Mouse (Mus musculus): ENCODE measurements around the gene Olfr985.

The Olfr985 gene

DNA sequence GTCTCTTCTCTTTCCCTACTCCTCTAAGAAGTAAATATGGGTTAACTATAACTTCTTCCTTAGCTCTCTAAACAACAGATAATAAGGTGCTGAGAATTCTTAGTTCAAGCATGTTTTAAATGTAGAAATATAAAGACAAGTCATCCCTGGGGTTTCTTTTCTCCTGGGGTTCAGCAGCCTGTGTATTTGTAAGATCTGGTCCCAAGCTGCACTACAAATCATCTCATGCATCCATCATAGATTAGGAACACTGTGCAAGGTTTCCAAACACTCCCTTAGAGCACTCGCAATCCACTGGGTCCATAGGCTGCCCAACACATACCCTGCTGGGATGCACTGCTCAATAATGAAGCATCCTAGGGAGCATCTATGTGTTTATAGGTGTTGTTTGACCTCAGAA, at the start of gene Olfr985:
TSS of gene Olfr985 (minus strand) at position 101 of the 400 bp plus-strand sequence.
- H3K27me3 ChIP-seq (ENCODE audit: control insufficient read depth, insufficient read depth, low read length, poor library complexity, severe bottlenecking): no peaks in the 10 kb centered on the region
- no peaks in the 10 kb centered on the region for H3K36me3 ChIP-seq (ENCODE audit: control insufficient read depth, insufficient read depth, low read length, poor library complexity, severe bottlenecking)
- no peak for DNase-seq (ENCODE audit: low read depth, low spot score)

- DNase-seq (ENCODE audit: low read depth, low spot score): no peak
- H3K27me3 ChIP-seq (ENCODE audit: control insufficient read depth, insufficient read depth, low read length, poor library complexity, severe bottlenecking): no peaks in the 10 kb centered on the region
- no peaks in the 10 kb centered on the region for H3K36me3 ChIP-seq (ENCODE audit: control insufficient read depth, insufficient read depth, low read length, poor library complexity, severe bottlenecking)
Observed at GRCm38 (mm10) chr9:40177017-40177416, 47.0 kb upstream of the Olfr985 start.

DNA sequence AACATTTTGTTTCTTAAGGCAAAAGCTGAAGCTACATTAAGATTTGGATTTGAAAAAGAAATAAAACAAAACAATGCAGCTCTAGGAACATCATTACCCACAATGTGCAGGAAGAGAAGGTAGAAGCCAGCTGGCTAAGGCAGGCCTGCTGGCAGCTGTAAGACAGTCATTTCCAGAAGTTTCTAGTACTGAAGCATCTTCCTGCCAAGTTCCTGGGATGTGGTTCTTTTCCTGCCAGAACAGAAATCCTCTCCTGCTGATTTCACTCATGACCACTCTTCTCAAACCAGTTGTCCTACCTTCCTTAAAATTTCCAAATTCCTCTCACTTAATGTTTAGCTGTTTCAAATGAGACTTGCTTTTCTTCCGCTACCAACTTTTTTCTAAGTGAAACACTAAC, 36.5 kb upstream of the Olfr985 start:
- no peak for DNase-seq (ENCODE audit: low read depth, low spot score)
- no peaks in the 10 kb centered on the region for H3K27me3 ChIP-seq (ENCODE audit: control insufficient read depth, insufficient read depth, low read length, poor library complexity, severe bottlenecking)

GRCm38 (mm10) chr9:40155118-40155644, 25.2 kb upstream of the Olfr985 start:
- Histone ChIP-seq H3K36me3 (ENCODE audit: control insufficient read depth, insufficient read depth, low read length, poor library complexity, severe bottlenecking) (no peaks in the 10 kb centered on the region), H3K27me3 (ENCODE audit: control insufficient read depth, insufficient read depth, low read length, poor library complexity, severe bottlenecking) (no peaks in the 10 kb centered on the region)
- DNase-seq (ENCODE audit: low read depth, low spot score): no peak

More for the DNA sequence above, 36.5 kb upstream of the Olfr985 start:
- H3K36me3 ChIP-seq (ENCODE audit: control insufficient read depth, insufficient read depth, low read length, poor library complexity, severe bottlenecking): no peaks in the 10 kb centered on the region

DNA sequence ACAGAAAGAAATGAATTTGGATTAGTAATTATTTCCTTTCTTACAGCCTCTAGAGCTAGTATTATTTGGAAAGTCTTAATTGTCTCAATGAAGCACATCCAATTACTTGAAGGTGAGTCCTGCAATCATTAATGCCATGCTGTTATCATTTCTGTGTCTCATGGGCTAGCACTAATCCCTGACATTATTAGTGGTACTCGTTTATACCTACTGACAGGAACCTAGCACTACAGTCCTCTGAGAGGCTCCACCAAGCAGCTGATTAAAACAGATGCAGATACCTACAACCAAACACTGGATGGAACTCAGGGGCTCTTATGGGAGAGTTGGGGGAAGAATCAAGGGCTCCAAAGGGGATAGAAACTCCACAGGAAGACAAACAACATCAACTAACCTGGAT, 11.6 kb upstream of the Olfr985 start:
- no peak for DNase-seq (ENCODE audit: low read depth, low spot score)
- H3K27me3 ChIP-seq (ENCODE audit: control insufficient read depth, insufficient read depth, low read length, poor library complexity, severe bottlenecking): no peaks in the 10 kb centered on the region
- no peaks in the 10 kb centered on the region for H3K36me3 ChIP-seq (ENCODE audit: control insufficient read depth, insufficient read depth, low read length, poor library complexity, severe bottlenecking)

- no peaks in the 10 kb centered on the region for H3K27me3 ChIP-seq (ENCODE audit: control insufficient read depth, insufficient read depth, low read length, poor library complexity, severe bottlenecking)
- H3K36me3 ChIP-seq (ENCODE audit: control insufficient read depth, insufficient read depth, low read length, poor library complexity, severe bottlenecking): no peaks in the 10 kb centered on the region
- no peak for DNase-seq (ENCODE audit: low read depth, low spot score)
Observed at GRCm38 (mm10) chr9:40139484-40139883, 9.5 kb upstream of the Olfr985 start.

DNA sequence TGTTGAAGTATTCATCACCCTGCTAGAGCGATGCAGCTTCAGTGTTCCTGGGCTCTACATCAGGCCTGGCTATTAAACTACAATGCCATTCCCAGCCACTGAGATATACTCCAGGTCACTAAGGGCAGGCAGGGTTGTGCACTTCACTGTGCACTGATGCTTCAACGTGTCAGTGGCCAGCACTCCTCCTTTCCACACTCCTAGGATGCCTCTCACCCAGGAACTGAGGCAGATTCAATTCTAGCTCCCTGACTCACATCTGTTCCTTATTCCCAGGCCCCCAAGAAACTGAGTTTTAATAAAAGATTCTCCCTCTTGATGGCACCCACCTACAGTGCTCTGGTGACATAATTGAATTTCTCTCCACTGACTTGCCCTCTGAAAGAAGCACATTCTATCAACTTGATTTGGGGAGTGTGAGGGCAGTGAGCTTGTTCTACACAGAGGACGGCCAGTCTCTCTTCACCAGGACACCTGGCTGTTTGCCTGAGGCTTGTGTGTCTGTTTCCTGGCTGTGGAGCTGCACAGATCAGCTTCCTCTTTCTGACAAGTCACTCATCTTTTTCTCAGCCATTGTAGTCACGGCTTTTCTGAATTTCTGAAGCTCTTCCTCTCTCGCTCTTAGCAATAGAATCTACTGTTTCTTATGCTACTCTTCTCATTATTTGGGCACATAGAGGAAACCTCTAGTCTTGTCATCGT, 7.2 kb upstream of the Olfr985 start:
- H3K36me3 ChIP-seq (ENCODE audit: control insufficient read depth, insufficient read depth, low read length, poor library complexity, severe bottlenecking): no peaks in the 10 kb centered on the region

DNA sequence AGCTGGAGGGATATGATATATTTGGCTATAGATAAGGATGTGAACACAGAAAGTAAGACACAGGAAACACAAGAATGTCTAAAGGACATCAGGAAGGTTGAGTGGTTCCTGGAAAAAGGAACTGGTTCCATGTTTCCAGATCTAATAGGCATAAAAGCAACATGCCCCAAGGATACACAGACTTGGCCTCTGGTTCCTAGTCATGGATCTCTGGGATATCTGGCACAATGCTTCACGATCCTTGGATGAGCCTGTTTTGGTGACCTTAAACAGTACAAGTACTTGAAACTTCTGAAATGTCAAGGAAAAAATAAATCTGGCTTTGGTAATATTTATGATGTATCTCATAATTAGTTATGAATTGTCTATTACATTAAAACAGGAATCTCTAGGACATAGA, 572 bp upstream of the Olfr985 start:
- no peak for DNase-seq (ENCODE audit: low read depth, low spot score)
- H3K27me3 ChIP-seq (ENCODE audit: control insufficient read depth, insufficient read depth, low read length, poor library complexity, severe bottlenecking): no peaks in the 10 kb centered on the region
- no peaks in the 10 kb centered on the region for H3K36me3 ChIP-seq (ENCODE audit: control insufficient read depth, insufficient read depth, low read length, poor library complexity, severe bottlenecking)

More for the DNA sequence above, 7.2 kb upstream of the Olfr985 start:
- DNase-seq (ENCODE audit: low read depth, low spot score): no peak
- no peaks in the 10 kb centered on the region for H3K27me3 ChIP-seq (ENCODE audit: control insufficient read depth, insufficient read depth, low read length, poor library complexity, severe bottlenecking)

GRCm38 (mm10) chr9:40117287-40117659, 12.7 kb downstream of the Olfr985 start:
- DNase-seq (ENCODE audit: low read depth, low spot score): no peak

DNA sequence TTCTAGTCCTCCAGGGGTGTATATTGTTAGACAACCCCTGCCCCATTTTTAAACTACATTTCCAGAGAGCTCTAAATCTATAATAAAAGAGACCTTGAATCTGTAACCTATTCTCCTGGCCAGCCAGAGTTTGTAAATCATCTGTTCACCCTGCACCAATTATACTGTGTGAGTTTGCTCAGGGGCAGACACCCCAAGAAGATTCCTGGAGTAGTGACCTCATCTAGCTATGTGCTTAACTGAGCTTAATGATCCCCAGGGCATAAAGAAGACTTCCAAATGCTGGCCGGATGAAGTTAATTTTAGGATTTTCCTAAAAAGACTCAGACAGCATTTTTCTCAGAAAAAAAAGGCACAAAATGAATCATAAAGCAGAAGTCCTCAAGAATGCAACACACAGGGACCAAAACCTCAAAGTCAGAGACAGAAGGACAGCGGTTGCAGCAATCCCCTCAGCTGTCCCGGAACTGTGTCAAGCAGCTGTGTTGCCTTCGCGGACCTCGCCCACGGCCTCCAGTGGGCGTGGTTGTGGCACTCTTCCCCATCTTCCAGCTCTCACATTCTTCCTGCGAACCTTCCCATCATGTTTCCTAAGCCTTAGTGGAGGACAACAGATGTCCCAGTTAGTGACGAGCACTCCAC, 13.2 kb downstream of the Olfr985 start:
- H3K27me3 ChIP-seq (ENCODE audit: control insufficient read depth, insufficient read depth, low read length, poor library complexity, severe bottlenecking): no peaks in the 10 kb centered on the region
- H3K36me3 ChIP-seq (ENCODE audit: control insufficient read depth, insufficient read depth, low read length, poor library complexity, severe bottlenecking): no peaks in the 10 kb centered on the region
- DNase-seq (ENCODE audit: low read depth, low spot score): no peak

More at GRCm38 (mm10) chr9:40117287-40117659, 12.7 kb downstream of the Olfr985 start:
- Histone ChIP-seq H3K27me3 (ENCODE audit: control insufficient read depth, insufficient read depth, low read length, poor library complexity, severe bottlenecking) (no peaks in the 10 kb centered on the region), H3K36me3 (ENCODE audit: control insufficient read depth, insufficient read depth, low read length, poor library complexity, severe bottlenecking) (no peaks in the 10 kb centered on the region)

GRCm38 (mm10) chr9:40114106-40114505, 15.9 kb downstream of the Olfr985 start, which contains the start of gene Olfr984:
TSS of gene Olfr984 (minus strand) at chr9:40114206.
- H3K27me3 ChIP-seq (ENCODE audit: control insufficient read depth, insufficient read depth, low read length, poor library complexity, severe bottlenecking): no peaks in the 10 kb centered on the region
- no peaks in the 10 kb centered on the region for H3K36me3 ChIP-seq (ENCODE audit: control insufficient read depth, insufficient read depth, low read length, poor library complexity, severe bottlenecking)
- DNase-seq (ENCODE audit: low read depth, low spot score): no peak

DNA sequence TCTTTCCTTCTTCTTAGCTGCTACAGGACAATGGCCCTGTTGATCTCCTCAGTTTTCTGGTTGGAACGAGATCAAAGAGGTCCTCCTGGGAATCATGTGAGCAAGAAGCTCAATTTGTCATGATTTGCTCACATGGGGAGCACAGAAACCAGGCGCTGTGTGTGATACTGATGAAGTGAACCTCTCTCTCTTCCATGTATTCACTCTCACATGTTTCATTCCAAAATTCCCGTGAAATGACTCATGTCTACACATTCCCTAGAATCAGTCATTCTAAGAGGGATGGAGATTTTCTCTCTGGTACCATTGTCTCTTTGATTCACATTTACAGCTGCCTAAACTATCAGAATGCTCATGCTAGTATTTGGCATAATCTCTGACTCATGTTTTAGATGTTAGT, 35.2 kb downstream of the Olfr985 start:
- DNase-seq (ENCODE audit: low read depth, low spot score): no peak
- Histone ChIP-seq H3K27me3 (ENCODE audit: control insufficient read depth, insufficient read depth, low read length, poor library complexity, severe bottlenecking) (no peaks in the 10 kb centered on the region), H3K36me3 (ENCODE audit: control insufficient read depth, insufficient read depth, low read length, poor library complexity, severe bottlenecking) (no peaks in the 10 kb centered on the region)

DNA sequence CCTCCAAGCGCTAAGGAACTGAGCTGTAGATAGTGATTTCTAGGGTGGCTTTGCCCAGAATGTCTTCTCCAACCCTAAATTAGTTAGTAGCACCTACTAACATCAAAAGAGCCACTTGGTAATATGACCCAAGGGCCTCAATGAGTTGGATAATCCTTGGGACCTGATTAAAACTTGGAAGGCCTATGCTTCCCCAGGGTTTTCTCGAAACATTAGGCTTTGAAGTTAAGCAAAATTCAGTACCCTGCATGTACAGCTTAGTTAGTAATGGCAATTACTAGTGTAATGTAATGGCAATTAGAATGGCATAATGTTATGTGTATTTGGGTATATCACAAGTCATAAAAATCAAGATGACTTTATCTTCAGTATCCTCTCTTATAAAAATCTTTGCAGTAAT, 36.5 kb downstream of the Olfr985 start, which contains the start of gene Olfr983:
TSS of gene Olfr983 (minus strand) at position 101 of the 400 bp plus-strand sequence.
- H3K27me3 ChIP-seq (ENCODE audit: control insufficient read depth, insufficient read depth, low read length, poor library complexity, severe bottlenecking): no peaks in the 10 kb centered on the region
- no peak for DNase-seq (ENCODE audit: low read depth, low spot score)
- H3K36me3 ChIP-seq (ENCODE audit: control insufficient read depth, insufficient read depth, low read length, poor library complexity, severe bottlenecking): no peaks in the 10 kb centered on the region
